Mouse (Mus musculus): ENCODE results near the gene C2cd5.

- TF ChIP-seq POLR2A (IDR thresholded peaks at IDR 0.05; ENCODE audit: borderline replicate concordance, insufficient read depth, low read length) (no peak), CTCF (IDR thresholded peaks at IDR 0.05; ENCODE audit: borderline replicate concordance, insufficient read depth, low read depth, low read length) (no peak)
These were observed 14.6 kb upstream of the C2cd5 start for GRCm38 (mm10) chr6:143114556-143114955.

Data from cerebellum, adult 2 months (tissue).